Mouse (Mus musculus): ENCODE measurements around the gene 2410131K14Rik.

Gene 2410131K14Rik

GRCm38 (mm10) chr5:118244606-118245443 lies at the start of gene 2410131K14Rik, which contains the start of gene Rnft2:
Gene 2410131K14Rik, plus strand, starts transcription at chr5:118245227.
Gene Rnft2, minus strand, starts transcription at chr5:118245116.
- peak; percentile 100 for DNase-seq

GRCm38 (mm10) chr5:118197421-118197820 lies 47.6 kb upstream of the 2410131K14Rik start:
- DNase-seq = no peak

DNA sequence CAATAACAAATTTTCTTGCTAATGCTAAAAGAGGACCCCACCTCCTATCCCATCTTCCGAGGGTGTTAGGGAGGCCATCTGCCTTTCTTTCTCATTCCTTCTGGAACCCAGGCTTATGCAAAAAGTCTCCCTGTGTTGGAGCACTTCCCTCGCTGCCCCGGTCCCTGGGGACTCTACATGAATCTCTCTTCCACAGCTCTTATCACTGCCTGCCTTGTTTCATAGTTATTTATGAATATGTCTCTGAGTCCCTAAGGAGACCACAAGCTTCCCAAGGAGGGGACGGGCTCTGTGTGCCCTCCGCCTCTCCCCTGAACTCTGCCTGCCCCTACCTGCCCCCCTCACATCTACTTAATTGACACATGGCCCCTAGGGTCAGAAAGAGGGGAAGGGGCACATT lies 45.4 kb upstream of the 2410131K14Rik start:
- DNase-seq = no peak

- DNase-seq = no peak
Observed at GRCm38 (mm10) chr5:118204675-118205440, 40.2 kb upstream of the 2410131K14Rik start.

DNA sequence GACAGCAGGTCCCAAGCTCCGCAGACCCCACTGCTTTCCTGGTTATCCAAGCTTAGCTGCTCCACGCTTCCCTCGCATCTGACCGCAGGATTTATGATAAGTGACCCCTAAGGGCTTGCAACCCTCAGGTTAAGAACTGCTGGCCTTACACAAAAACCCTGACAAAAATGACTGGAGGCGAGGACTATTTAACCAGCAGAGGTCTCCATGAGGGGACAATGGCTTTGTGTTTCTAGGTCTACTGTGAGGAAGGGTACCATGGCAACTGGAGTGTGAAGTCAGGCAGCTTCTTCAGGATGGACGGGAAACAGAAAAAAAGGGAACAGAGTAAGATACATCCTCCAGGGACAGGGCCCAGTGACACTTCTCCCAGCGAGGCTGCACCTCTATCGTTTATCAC lies 39.2 kb upstream of the 2410131K14Rik start:
- DNase-seq = no peak

DNA sequence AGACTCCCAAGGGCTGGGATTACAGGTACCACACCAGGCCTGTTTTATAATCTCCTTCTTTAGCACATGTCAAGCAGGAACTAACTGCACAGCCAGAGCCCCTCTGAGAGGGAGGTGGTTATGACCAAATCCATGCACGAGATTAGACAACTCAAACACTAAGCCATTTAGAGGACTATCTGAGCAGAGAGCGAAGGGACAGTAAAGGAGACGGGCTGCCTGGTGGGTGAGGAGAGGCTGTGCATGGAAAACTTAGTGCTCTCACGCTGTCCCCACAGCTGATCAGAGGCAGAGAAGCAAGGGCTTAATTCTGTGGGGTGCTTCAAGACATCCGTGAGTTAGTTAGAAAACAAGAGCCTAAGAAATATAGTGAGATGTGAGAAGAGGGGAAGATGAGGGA lies 31.0 kb upstream of the 2410131K14Rik start:
- DNase-seq = no peak

GRCm38 (mm10) chr5:118214418-118215154 lies 30.4 kb upstream of the 2410131K14Rik start:
- peak; percentile 87 to 90 for DNase-seq

DNA sequence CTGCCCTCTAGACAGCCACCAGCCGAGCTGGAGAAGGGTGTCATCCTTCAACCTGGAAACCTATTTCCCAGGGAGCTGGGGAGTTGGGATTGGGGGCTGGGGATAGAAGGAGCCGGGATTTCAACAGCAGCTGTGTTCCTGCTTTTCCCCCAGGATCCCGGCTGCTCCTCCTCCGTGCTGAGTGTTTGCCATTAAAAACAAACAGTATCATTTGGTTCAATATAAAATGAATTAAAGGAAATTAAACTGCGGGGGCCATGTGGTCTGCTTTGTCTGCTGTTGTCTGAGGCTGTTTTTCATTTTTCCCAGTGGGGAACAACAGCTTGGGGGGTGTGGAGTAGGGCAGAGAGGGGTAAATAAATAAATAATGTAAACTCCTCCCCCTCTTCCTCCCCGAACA lies 27.6 kb upstream of the 2410131K14Rik start:
- no peak for DNase-seq

- DNase-seq = no peak
Observed at GRCm38 (mm10) chr5:118223142-118223757, 21.8 kb upstream of the 2410131K14Rik start.

GRCm38 (mm10) chr5:118230071-118230611 lies 14.9 kb upstream of the 2410131K14Rik start:
- DNase-seq = no peak

GRCm38 (mm10) chr5:118236891-118237290 lies 8.1 kb upstream of the 2410131K14Rik start:
- DNase-seq = no peak

DNA sequence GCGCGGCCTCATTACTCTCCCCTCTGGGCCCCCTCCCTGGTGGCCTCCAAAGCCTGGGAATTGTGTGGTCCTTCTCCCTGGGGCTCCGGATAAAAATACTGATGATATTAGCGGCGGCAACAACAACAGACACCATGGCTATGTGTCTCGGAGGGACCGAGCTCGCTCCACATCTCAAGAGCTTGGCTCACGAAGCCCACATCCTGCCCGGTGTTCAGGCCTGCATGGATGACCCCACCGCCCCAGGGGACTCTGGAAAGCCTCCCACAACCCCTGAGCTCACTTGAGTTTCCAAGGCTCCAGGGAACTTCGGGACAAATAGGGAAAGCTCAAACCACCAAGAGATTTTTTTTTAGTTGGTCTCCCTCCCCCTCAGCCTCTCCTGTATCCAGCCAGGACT lies 5.4 kb upstream of the 2410131K14Rik start:
- no peak for DNase-seq

DNA sequence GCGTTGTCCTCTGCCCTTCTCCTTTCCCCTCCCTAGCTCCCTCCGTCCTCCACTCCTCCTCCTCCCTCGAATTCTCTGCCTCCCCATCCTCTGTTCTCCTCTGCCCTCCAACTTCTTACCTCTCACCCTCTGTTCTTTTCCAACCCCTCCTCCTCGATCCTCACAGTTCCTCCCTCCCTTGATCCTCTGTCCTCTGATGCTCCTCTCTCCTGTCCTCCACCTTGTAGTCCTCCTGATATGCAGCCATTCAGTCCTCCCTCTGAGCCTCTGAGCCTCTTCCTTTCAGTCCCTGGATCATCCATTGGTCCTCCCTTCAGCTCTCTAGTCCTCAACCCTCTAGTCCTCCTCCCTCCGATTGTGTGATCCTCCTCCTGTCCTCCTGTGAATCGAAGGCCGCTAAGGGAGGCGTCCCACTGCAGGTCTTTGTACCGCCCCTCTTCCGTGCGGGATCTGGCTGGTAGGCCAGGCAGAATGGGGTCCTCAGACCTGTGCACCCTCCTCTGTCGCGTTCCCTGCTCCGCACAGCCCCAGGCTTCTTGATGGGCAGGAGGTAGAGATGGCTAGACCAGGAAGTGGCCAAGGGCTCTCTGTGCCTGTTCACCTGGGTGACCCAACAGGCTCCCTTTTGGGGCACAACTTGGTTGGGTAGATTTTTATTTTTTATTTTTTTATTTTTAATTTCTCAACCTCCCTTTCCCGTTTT lies 730 bp downstream of the 2410131K14Rik start:
- DNase-seq = no peak

GRCm38 (mm10) chr5:118247378-118247777 lies 2.4 kb downstream of the 2410131K14Rik start:
- DNase-seq = no peak

GRCm38 (mm10) chr5:118250987-118251386 lies 6.0 kb downstream of the 2410131K14Rik start:
- DNase-seq = no peak

DNA sequence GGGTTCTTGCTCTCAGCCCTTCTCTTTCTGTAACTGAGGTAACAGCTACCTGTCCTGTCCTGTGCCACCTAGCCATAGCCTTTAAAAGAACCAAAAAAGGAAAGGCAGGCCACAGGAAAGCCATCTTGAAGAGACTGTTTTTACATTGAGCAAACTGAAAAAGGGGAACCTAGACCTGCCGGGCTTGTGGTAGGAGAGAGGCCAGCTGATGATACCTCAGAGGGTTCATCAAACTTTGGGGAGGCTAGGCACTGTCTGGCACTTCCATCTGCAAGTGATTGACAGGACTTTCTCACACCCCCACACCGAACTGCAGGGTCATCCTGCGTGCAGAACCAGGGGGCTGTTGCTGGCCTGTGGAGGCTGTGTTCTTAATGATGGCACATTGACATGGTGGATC lies 8.5 kb downstream of the 2410131K14Rik start:
- DNase-seq = no peak

GRCm38 (mm10) chr5:118256981-118257380 lies 12.0 kb downstream of the 2410131K14Rik start:
- DNase-seq = no peak

DNA sequence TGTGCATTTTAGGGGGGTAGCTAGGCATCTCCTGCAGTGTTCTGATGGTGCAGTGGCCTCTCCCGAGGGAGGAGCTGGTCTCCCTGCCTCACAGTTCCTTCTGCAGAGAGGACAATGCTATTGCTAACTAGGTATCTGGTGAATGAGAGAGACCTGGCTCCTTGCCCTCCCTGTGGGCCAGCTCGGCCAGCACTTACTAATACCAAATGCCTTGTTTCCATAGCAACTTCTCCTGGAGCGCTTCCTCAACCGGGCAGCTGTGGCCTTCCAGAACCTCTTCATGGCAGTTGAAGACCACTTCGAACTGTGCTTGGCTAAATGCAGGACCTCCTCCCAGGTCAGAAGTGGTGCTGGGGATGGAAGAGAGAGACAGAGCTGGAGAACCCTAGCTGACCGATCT lies 14.1 kb downstream of the 2410131K14Rik start:
- DNase-seq = peak; percentile 42 to 62

DNA sequence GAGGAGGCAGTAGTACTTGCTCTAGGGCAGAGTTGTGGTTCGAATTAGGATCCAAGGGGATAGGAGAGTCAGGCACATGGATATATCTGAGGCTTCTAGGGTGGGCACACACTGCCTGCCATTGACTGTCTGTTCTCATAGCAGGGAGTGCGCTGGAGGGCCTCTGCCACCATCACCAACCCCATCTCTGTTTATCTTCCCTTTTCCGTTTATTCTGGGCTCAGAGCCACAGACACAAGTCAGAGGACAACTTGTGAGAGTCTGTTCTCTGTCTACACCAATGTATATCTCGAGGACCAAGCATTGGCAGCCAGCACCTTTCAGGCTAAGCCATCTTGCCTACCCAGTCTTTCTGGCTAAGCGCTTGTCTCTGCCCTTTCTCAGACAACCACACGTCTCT lies 14.6 kb downstream of the 2410131K14Rik start:
- peak; percentile 19 to 42 for DNase-seq

GRCm38 (mm10) chr5:118260055-118260454 lies 15.0 kb downstream of the 2410131K14Rik start:
- DNase-seq = peak in 1 of 2 experiments; percentile 21

GRCm38 (mm10) chr5:118260642-118261041 lies 15.6 kb downstream of the 2410131K14Rik start:
- DNase-seq = no peak

GRCm38 (mm10) chr5:118261181-118261580 lies 16.2 kb downstream of the 2410131K14Rik start:
- DNase-seq = no peak
